Mouse (Mus musculus) central nervous system, embryonic 11.5 days (tissue): ENCODE measurements around the gene Zfp444. TPM values are rescaled to one million over a fixed set of nuclear protein-coding genes. Genes with fewer than 3 reads are reported as not detected.

Source experiments
- polyA plus RNA-seq: library from polyadenylated mRNA; depleted of rRNA; stranded (reverse); fragments of >200 nt; gene quantifications from 2 replicates; pipeline ENCODE4 v1.2.3, GENCODE M21; 2012; rRNA removed

Gene Zfp444
- polyA plus RNA-seq = 52.6 and 93.5 TPM in 2 replicates

DNA sequence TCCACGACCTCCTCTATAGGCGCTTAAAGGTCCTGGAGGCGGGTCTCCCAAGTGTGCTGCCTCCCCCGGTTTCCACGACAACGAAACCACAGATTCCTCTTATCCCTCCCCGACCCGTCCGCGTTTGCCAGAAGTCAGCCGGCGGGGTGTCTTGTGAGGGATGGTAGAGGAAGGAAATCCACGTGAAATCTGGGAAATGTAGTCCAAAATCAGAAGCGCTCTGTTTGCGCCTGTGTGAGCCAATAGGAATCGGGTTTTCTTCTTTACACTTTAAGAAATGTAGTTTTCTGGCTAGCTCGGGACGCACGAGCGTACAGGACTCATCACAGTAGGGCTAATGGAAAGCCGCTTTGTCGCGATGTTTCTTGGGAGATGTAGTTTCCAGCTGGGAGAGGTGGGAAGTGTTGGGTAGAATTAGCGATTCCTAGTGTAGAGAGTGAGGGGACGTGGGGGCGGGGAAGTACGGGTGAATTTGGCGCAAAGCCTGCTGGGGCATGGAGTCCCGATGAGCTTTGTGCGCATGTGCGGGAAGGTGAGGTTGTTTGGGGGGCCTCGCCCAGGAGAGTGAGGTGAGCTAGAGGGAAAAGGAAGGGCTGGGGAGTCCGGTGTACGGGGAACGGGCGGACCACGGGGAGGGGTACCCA, at the start of gene Zfp444:
Gene Zfp444 (plus strand): TSS at position 221 of the 644 bp plus-strand sequence.

DNA sequence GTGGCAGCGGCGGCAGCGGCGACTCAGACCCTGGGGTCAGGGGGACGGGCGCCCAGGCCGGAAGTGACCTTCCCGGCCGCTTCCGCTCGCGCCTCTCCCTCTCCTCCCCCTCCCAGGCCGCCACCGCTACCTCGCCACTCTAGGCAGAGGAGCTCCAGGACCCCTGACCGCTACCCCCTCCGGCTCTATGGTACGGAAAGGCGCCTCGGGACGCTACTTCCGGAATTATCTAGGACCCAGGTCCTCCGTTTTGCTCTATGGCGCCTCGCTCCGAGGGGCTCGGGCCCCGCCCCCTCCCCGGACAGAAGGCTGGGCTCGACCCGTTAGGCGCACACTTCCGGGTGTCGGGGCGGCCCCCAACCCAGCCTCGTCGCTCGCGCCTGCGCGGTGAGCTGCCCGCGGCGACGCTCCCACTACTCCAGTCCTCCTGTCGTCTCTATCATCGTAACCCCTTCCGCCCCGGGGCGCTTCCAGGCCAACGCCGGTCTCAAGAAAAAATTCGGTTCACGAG, 16.1 kb upstream of the Zfp444 start, which contains the start of gene Zfp787:
Gene Zfp787 (minus strand): TSS at position 97 of the 511 bp plus-strand sequence.

DNA sequence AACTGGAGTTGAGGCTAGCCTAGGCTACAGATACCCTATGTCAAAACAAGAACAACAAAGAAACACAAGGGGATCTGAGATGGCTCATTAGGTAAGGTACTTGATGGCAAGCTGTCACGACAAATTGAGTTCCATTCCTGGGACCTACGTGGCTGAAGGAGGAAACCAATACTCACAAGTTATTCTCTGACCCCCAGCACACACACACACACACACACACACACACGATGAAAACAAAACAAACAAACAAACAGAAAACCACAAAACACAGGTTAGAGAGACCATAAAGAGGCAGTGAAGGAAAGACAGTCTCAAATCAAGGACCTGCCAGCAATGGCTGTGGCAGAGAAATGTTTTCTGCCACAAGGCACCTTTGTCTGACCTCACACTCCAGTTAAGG, 24.8 kb downstream of the Zfp444 start, which contains the start of gene Galp:
Gene Galp (plus strand): TSS at position 301 of the 400 bp plus-strand sequence.

DNA sequence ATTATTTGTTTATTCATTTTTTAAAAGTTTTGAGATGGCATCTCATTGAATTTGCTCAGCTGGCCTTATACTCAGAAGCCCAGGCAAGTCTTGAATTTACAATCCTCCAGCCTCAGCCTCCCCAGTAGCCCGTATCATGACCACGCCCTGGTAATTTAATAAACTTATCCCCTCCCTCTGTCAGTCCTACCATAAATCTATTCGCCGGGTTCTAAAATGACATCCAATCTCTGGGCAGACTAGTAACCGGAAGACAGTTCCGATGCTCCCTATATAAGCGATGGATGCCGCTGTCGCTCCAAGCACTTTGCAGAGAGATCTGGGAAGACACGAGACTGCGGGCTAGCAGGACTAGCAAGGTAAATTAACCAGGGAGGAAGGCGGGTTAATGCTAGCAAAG, 50.0 kb downstream of the Zfp444 start, which contains the start of gene Zscan5b:
Gene Zscan5b (plus strand): TSS at position 301 of the 400 bp plus-strand sequence.

Other genes with a start within 250 kb of the Zfp444 start
- not detected in 2 replicates for gene Vmn1r65, start 161.2 kb upstream of the Zfp444 start, polyA plus RNA-seq
- gene Nlrp4c, start 127.1 kb upstream of the Zfp444 start, polyA plus RNA-seq = 0.02 TPM in 1 of 2 replicates, not detected in the other
- 36.1 and 39.3 TPM in 2 replicates for gene Zfp787, start 16.2 kb upstream of the Zfp444 start, polyA plus RNA-seq
- gene Galp, start 24.9 kb downstream of the Zfp444 start, polyA plus RNA-seq = not detected in 2 replicates
- gene Zscan5b, start 50.1 kb downstream of the Zfp444 start, polyA plus RNA-seq = not detected in 2 replicates
- not detected in 2 replicates for gene Epp13, start 80.5 kb downstream of the Zfp444 start, polyA plus RNA-seq
- 5.6 and 6.3 TPM in 2 replicates for gene Zfp667, start 114.4 kb downstream of the Zfp444 start, polyA plus RNA-seq
- 6.1 and 7.8 TPM in 2 replicates for gene Zfp583, start 159.1 kb downstream of the Zfp444 start, polyA plus RNA-seq
- gene Gm3854, start 171.5 kb downstream of the Zfp444 start, polyA plus RNA-seq = 2.2 and 2.5 TPM in 2 replicates
- 1.5 and 2.3 TPM in 2 replicates for gene Zfp78, start 191.1 kb downstream of the Zfp444 start, polyA plus RNA-seq
- 7.9 and 13.4 TPM in 2 replicates for gene Zfp28, start 211.1 kb downstream of the Zfp444 start, polyA plus RNA-seq
- 1.1 and 1.9 TPM in 2 replicates for gene Smim17, start 226.5 kb downstream of the Zfp444 start, polyA plus RNA-seq
- gene Gm20715, start 238.1 kb downstream of the Zfp444 start, polyA plus RNA-seq = 0.05 and 0.06 TPM in 2 replicates